Mouse (Mus musculus) embryonic fibroblast, embryonic 13.5 days (primary cell): Measurements from ENCODE around the gene Dpf3.

ENCODE experiments used
- CTCF ChIP-seq: IDR thresholded peaks from 2 replicates; pipeline ENCODE4 v1.5.1; 2011; ENCODE audit warnings: mild to moderate bottlenecking, control low read depth, low read length, moderate library complexity, borderline replicate concordance; ENCODE audit not compliant: insufficient read depth
- POLR2A ChIP-seq: IDR thresholded peaks from 2 replicates; pipeline ENCODE4 v1.6.1; 2011; ENCODE audit warnings: low read depth, mild to moderate bottlenecking, control low read depth, low read length, moderate library complexity

GRCm38 (mm10) chr12:83484855-83485745 is 2.4 kb downstream of the Dpf3 start:
- no peak for TF ChIP-seq CTCF
- no peak for TF ChIP-seq POLR2A
